Mouse (Mus musculus): ENCODE data around the gene Col28a1.

DNA sequence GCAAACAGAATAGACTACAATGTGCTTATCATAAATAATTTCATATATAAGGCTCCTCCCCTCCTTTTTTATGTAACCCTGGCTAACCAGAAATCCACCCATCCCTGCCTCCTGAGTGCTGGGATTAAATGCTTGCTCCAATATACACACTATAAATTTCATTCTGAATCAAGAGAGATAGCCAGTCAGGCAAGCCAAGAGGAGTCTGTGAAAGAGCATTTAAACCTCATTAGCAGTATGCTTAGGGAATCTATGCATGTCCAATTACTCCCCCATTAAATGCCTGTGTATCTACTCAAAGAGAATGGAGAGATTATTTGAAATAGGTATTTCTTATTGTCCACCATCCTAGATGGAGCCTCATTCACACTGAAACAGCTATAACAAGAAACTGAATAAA is 240.6 kb downstream of the Col28a1 start:
- TF ChIP-seq CTCF (IDR thresholded peaks at IDR 0.05; ENCODE audit: insufficient read depth, low read length) (no peak), POLR2A (IDR thresholded peaks at IDR 0.05; ENCODE audit: borderline replicate concordance, extremely low read depth, low read depth, low read length) (no peak)
